Mouse (Mus musculus): Measurements from ENCODE around the gene Myog.

- TF ChIP-seq CTCF (IDR thresholded peaks at IDR 0.05; ENCODE audit: borderline replicate concordance, extremely low read depth, insufficient read depth, insufficient read length) (no peak), POLR2A (IDR thresholded peaks at IDR 0.05; ENCODE audit: borderline replicate concordance, extremely low read depth, insufficient read depth, insufficient read length, poor library complexity, severe bottlenecking) (no peak)
These were observed 24.0 kb upstream of the Myog start for GRCm38 (mm10) chr1:134265797-134266196.
